Mouse (Mus musculus): ENCODE results near the gene Zbtb40. TPM values are rescaled to one million over a fixed set of nuclear protein-coding genes. Genes with fewer than 3 reads are reported as not detected.

The Zbtb40 gene
- polyA plus RNA-seq, 1 experiment from 2014 or later = 4.2 TPM

DNA sequence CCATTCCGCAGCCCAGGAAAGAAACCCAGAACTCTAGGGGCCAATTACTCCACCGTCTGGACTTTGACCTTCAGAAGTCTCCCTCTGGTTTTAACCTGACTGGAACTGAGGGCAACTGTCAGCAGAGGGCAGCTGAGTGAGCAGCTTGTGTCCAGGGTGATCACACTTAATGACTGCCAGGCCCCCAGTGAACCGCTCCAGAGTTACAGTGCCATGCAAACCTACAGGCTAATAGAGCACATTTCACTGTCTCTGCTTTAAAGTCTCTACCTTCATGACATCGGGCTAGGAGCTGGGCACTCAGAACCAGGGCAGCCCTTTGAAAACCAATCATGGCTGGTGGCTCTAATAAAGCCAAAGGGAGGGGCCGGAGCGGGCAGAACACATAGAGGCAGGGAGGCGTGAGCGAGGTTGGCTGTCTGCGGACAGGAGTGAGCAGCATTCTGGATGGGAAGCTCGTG lies 7.4 kb downstream of the Zbtb40 start:
- Histone ChIP-seq H3K27me3 (ENCODE audit: control insufficient read depth, insufficient read depth, low read length) (no peaks in the 10 kb centered on the region), H3K4me3 (ENCODE audit: low read depth, low read length) (no peak overlapping the region), H3K9me3 (ENCODE audit: control insufficient read depth, low read length) (no peaks in the 10 kb centered on the region), H3K4me2 (no peak overlapping the region), H3K4me1 (ENCODE audit: control insufficient read depth, insufficient read depth, low read length) (peaks cover 5% of the 10 kb centered on the region), H3K36me3 (ENCODE audit: control insufficient read depth, insufficient read depth, low read length) (no peaks in the 10 kb centered on the region), H3K9ac (ENCODE audit: low read length) (no peak overlapping the region), H3K27ac (ENCODE audit: low read depth, low read length) (no peak overlapping the region)
- WGBS = 70% methylated on average over 10 of the region's 10 CpGs
- peak; percentile 76 for DNase-seq (ENCODE audit: low spot score, missing footprints)
- no peak for ATAC-seq (ENCODE audit: low FRiP score)

DNA sequence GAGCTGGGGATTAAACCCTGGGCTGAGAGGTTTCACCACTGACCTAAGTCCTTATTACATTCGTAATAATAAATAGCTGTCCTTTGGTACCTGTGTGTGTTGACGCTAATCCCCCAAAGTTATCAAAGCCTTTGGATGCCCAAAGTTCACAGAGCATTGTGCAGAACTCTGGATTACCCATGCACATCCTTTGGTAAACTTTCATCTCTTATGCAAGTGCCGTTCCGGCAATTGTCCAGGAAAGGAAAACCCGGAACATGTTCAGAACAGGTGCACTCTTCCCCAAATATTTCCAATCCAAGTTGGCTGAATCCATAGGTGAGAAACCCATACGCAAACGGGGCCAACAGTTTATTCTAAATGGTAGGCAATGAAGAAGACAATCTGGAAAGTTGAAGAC lies 9.2 kb downstream of the Zbtb40 start:
- DNase-seq (ENCODE audit: low spot score, missing footprints) = no peak
- H3K4me1 ChIP-seq (ENCODE audit: control insufficient read depth, insufficient read depth, low read length) = peaks cover 5% of the 10 kb centered on the region

DNA sequence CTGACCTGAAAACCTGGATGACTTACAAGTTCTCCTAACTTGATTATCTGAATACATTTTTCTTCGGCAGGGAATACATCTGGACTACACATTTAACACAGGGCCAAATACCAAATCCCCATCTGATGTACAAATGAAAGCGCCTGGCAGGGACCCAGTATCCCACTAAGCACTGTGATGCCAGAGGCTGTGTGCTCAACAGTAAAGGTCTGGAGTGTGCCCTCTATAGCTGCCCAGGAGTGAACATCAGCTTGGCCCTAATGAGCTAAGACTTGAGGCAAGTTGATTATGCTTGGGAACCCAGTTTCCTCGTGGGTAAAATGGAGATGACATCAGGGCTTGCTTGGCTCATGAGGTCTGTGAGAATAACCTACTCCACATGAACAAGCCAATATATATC lies 10.1 kb downstream of the Zbtb40 start:
- no peak overlapping the region for H3K27ac ChIP-seq (ENCODE audit: low read depth, low read length)
- no peaks in the 10 kb centered on the region for H3K27me3 ChIP-seq (ENCODE audit: control insufficient read depth, insufficient read depth, low read length)
- no peaks in the 10 kb centered on the region for H3K36me3 ChIP-seq (ENCODE audit: control insufficient read depth, insufficient read depth, low read length)
- no peak overlapping the region for H3K9ac ChIP-seq (ENCODE audit: low read length)
- no peak overlapping the region for H3K4me2 ChIP-seq
- ATAC-seq (ENCODE audit: low FRiP score) (no peak), DNase-seq (ENCODE audit: low spot score, missing footprints) (no peak)
- no peaks in the 10 kb centered on the region for H3K9me3 ChIP-seq (ENCODE audit: control insufficient read depth, low read length)
- 68% methylated on average over 3 of the region's 3 CpGs for WGBS
- no peak overlapping the region for H3K4me3 ChIP-seq (ENCODE audit: low read depth, low read length)
- peaks cover 5% of the 10 kb centered on the region for H3K4me1 ChIP-seq (ENCODE audit: control insufficient read depth, insufficient read depth, low read length)

More for the DNA sequence above, 9.2 kb downstream of the Zbtb40 start:
- Histone ChIP-seq H3K9ac (ENCODE audit: low read length) (no peak overlapping the region), H3K4me2 (no peak overlapping the region), H3K36me3 (ENCODE audit: control insufficient read depth, insufficient read depth, low read length) (no peaks in the 10 kb centered on the region), H3K27me3 (ENCODE audit: control insufficient read depth, insufficient read depth, low read length) (no peaks in the 10 kb centered on the region), H3K9me3 (ENCODE audit: control insufficient read depth, low read length) (no peaks in the 10 kb centered on the region), H3K27ac (ENCODE audit: low read depth, low read length) (no peak overlapping the region), H3K4me3 (ENCODE audit: low read depth, low read length) (no peak overlapping the region)
- no peak for ATAC-seq (ENCODE audit: low FRiP score)
- 91% methylated on average over 7 of the region's 7 CpGs for WGBS

DNA sequence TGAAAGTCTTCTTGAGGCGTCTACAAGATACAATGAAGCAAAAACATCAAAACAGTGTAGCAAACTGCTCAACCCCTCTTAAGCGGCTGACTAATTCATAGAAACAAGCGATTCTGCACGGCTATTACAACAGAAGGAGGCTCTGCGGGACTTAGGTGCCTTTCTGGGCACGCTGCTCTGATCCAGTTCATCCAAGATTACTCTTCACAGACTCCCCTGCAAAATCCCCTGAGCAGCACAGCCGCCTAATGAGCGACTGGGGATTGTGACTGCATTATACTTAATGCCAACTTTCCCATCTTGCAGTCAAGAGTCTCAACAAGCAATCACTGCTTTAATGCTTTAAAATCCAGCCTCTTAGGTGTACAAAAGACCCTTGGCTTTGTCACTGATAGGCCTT lies 10.5 kb downstream of the Zbtb40 start:
- peaks cover 5% of the 10 kb centered on the region for H3K4me1 ChIP-seq (ENCODE audit: control insufficient read depth, insufficient read depth, low read length)
- H3K4me3 ChIP-seq (ENCODE audit: low read depth, low read length) = no peak overlapping the region
- DNase-seq (ENCODE audit: low spot score, missing footprints) (peak; percentile 78), ATAC-seq (ENCODE audit: low FRiP score) (no peak)
- no peak overlapping the region for H3K9ac ChIP-seq (ENCODE audit: low read length)
- H3K27me3 ChIP-seq (ENCODE audit: control insufficient read depth, insufficient read depth, low read length) = no peaks in the 10 kb centered on the region
- no peaks in the 10 kb centered on the region for H3K9me3 ChIP-seq (ENCODE audit: control insufficient read depth, low read length)
- H3K27ac ChIP-seq (ENCODE audit: low read depth, low read length) = no peak overlapping the region
- H3K4me2 ChIP-seq = no peak overlapping the region
- 25% methylated on average over 8 of the region's 8 CpGs for WGBS
- H3K36me3 ChIP-seq (ENCODE audit: control insufficient read depth, insufficient read depth, low read length) = no peaks in the 10 kb centered on the region

DNA sequence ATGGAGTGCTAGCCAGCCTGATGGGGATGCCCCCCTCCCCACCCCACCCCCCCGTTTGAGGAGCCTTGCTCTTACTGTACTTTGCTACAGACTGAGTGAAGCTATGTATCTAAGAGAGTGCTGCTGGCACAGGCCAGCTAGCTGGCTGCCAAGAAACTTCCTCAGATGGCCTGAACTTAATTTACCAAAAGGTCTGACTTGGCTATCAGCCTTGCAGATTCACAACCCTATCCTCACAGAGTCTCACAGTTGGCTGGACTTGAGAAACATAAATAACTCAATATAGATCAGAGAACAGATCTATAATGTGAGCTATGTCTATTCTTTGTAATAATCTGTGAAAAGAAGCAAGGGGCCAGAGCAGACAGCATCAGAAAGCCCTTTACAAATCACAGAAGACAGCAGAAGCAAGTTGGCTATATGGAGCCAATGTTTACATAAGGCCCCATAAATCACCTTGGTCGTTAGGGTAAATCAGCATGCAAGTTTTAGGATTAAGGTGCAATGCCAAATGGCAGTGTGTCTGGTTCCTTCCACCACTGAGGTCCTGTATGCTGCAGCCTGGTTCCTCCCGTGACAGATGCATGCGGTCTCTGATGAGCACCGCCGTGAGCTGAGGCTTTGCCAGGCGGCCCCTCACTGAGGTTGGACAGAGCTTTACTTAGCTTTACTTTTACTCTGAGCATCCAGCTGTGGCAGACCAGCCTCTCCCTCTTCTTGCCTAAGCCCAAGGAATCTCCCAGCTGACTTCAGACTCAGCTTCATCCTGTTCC lies 15.3 kb downstream of the Zbtb40 start:
- H3K9me3 ChIP-seq (ENCODE audit: control insufficient read depth, low read length) = no peaks in the 10 kb centered on the region
- no peak overlapping the region for H3K27ac ChIP-seq (ENCODE audit: low read depth, low read length)
- H3K9ac ChIP-seq (ENCODE audit: low read length) = no peak overlapping the region
- H3K27me3 ChIP-seq (ENCODE audit: control insufficient read depth, insufficient read depth, low read length) = no peaks in the 10 kb centered on the region
- ATAC-seq (ENCODE audit: low FRiP score) (no peak), DNase-seq (ENCODE audit: low spot score, missing footprints) (peak; percentile 75)
- WGBS = 53% methylated on average over 7 of the region's 7 CpGs
- H3K4me1 ChIP-seq (ENCODE audit: control insufficient read depth, insufficient read depth, low read length) = peaks cover 5% of the 10 kb centered on the region
- no peak overlapping the region for H3K4me3 ChIP-seq (ENCODE audit: low read depth, low read length)
- no peaks in the 10 kb centered on the region for H3K36me3 ChIP-seq (ENCODE audit: control insufficient read depth, insufficient read depth, low read length)
- H3K4me2 ChIP-seq = no peak overlapping the region

DNA sequence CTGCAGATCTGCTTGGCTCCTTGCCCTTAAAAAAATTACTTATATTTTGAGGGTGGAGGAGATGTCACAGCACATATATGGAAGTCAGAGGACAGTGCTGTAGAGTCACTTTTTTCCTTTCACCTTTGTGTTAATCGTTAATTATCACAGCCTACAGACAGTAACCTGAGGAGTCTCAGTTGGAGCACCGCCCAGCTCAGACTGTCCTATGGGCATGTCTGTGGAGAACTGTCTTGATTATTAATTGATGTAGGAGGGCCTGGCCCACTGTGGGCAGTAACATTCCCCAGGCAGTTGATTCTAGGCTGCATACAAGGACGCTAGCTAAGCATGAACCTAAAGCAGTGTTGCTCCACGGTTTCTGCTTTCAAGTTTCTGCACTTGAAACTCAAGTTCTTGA lies 16.1 kb downstream of the Zbtb40 start:
- H3K4me2 ChIP-seq = no peak overlapping the region

DNA sequence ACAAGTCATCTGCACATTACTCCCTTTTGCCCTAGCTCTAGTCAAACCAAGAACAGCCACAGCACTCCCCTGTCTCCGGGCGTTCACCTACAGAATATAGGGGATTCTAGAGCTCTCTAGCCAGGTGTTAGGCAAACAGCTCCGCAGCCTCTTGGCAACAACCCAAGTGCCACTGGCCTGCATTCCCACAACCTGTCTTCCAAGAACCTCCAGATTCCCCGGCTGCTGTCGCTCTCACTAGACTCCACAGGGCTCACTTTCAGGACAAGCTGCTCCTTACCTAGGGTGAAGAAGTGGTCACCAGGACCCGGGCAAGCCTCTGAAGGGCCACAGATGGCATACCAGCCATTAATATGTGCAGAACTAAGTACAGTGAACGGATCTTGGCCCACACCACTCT lies 17.3 kb downstream of the Zbtb40 start:
- no peaks in the 10 kb centered on the region for H3K36me3 ChIP-seq (ENCODE audit: control insufficient read depth, insufficient read depth, low read length)
- ATAC-seq (ENCODE audit: low FRiP score) (no peak), DNase-seq (ENCODE audit: low spot score, missing footprints) (peak; percentile 41)
- no peaks in the 10 kb centered on the region for H3K4me1 ChIP-seq (ENCODE audit: control insufficient read depth, insufficient read depth, low read length)
- H3K27me3 ChIP-seq (ENCODE audit: control insufficient read depth, insufficient read depth, low read length) = no peaks in the 10 kb centered on the region
- WGBS = 91% methylated on average over 7 of the region's 7 CpGs
- no peak overlapping the region for H3K9ac ChIP-seq (ENCODE audit: low read length)
- H3K4me2 ChIP-seq = no peak overlapping the region
- no peak overlapping the region for H3K27ac ChIP-seq (ENCODE audit: low read depth, low read length)
- no peaks in the 10 kb centered on the region for H3K9me3 ChIP-seq (ENCODE audit: control insufficient read depth, low read length)
- H3K4me3 ChIP-seq (ENCODE audit: low read depth, low read length) = no peak overlapping the region

More for the DNA sequence above, 16.1 kb downstream of the Zbtb40 start:
- ATAC-seq (ENCODE audit: low FRiP score) (no peak), DNase-seq (ENCODE audit: low spot score, missing footprints) (no peak)
- no peaks in the 10 kb centered on the region for H3K36me3 ChIP-seq (ENCODE audit: control insufficient read depth, insufficient read depth, low read length)
- H3K4me3 ChIP-seq (ENCODE audit: low read depth, low read length) = no peak overlapping the region
- H3K9ac ChIP-seq (ENCODE audit: low read length) = no peak overlapping the region
- H3K4me1 ChIP-seq (ENCODE audit: control insufficient read depth, insufficient read depth, low read length) = no peaks in the 10 kb centered on the region
- H3K27ac ChIP-seq (ENCODE audit: low read depth, low read length) = no peak overlapping the region
- H3K9me3 ChIP-seq (ENCODE audit: control insufficient read depth, low read length) = no peaks in the 10 kb centered on the region
- no peaks in the 10 kb centered on the region for H3K27me3 ChIP-seq (ENCODE audit: control insufficient read depth, insufficient read depth, low read length)
- 94% methylated on average over 4 of the region's 4 CpGs for WGBS

DNA sequence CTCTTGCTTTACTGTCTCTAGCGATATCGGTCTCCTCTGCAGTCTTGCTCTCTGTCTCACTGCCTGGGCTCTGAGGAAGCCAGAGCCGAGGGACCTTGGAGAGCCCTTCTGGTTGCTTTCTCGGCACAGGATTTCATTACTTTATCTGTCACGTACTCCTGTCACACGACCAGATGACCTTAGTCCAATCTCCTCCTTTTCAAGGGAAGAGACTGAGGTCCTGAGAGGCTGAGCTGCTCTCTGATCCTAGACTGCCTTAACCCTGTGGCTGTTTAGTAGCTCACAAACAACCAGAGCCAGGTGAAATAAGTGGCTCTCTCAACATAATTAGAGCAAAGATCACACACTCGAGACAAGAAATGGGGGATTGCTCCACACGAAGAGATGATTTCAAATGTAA lies 19.3 kb downstream of the Zbtb40 start:
- H3K4me1 ChIP-seq (ENCODE audit: control insufficient read depth, insufficient read depth, low read length) = no peaks in the 10 kb centered on the region
- H3K9me3 ChIP-seq (ENCODE audit: control insufficient read depth, low read length) = no peaks in the 10 kb centered on the region
- DNase-seq (ENCODE audit: low spot score, missing footprints) (no peak), ATAC-seq (ENCODE audit: low FRiP score) (no peak)
- no peaks in the 10 kb centered on the region for H3K36me3 ChIP-seq (ENCODE audit: control insufficient read depth, insufficient read depth, low read length)
- 74% methylated on average over 8 of the region's 8 CpGs for WGBS
- no peak overlapping the region for H3K27ac ChIP-seq (ENCODE audit: low read depth, low read length)
- H3K4me2 ChIP-seq = no peak overlapping the region
- H3K9ac ChIP-seq (ENCODE audit: low read length) = no peak overlapping the region
- H3K27me3 ChIP-seq (ENCODE audit: control insufficient read depth, insufficient read depth, low read length) = no peaks in the 10 kb centered on the region
- no peak overlapping the region for H3K4me3 ChIP-seq (ENCODE audit: low read depth, low read length)

DNA sequence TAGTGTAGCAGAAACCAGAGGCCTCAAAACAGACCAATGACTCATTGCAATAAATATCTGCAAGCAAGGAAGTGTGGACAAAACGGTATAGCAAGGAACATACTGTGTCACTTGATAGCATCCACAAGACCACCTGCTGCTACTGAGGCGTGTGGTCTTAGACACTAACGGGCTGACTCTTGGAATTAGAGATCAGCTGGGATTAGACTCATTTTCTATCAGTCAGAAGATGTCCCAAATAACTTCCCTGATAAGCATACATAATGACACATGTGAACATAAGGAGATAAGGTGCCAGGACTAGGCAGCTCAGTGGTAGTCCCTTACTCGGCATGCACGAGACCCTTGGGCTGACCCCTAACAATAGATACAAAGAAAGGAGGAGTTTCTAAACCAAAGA lies 21.6 kb downstream of the Zbtb40 start:
- Histone ChIP-seq H3K27me3 (ENCODE audit: control insufficient read depth, insufficient read depth, low read length) (no peaks in the 10 kb centered on the region), H3K4me1 (ENCODE audit: control insufficient read depth, insufficient read depth, low read length) (no peaks in the 10 kb centered on the region), H3K4me2 (no peak overlapping the region), H3K9ac (ENCODE audit: low read length) (no peak overlapping the region), H3K36me3 (ENCODE audit: control insufficient read depth, insufficient read depth, low read length) (no peaks in the 10 kb centered on the region), H3K4me3 (ENCODE audit: low read depth, low read length) (no peak overlapping the region), H3K9me3 (ENCODE audit: control insufficient read depth, low read length) (no peaks in the 10 kb centered on the region), H3K27ac (ENCODE audit: low read depth, low read length) (no peak overlapping the region)
- WGBS = 50% methylated on average over 5 of the region's 5 CpGs
- peak; percentile 49 for DNase-seq (ENCODE audit: low spot score, missing footprints)
- no peak for ATAC-seq (ENCODE audit: low FRiP score)
